Mouse (Mus musculus) kidney, postnatal 0 days (tissue): ENCODE data around the gene Fbf1. TPM values are rescaled to one million over a fixed set of nuclear protein-coding genes. Genes with fewer than 3 reads are reported as not detected.
A peak's percentile ranks its signal among the peaks of the same experiment; 100 is the strongest.
"Not testable (repeated sequence)": the region's sequence is repeated elsewhere in the genome, so short reads cannot be mapped to it uniquely, and the experiment has no call there.

Source experiments
- ATAC-seq: fragments of 200-750 bp; cut with Nextera tagmentation; replicated peaks from 2 replicates; pipeline ENCODE4 v1.8.0; 2017; ENCODE audit warnings: low read depth, moderate number of reproducible peaks, moderate TSS enrichment, moderate library complexity; ENCODE audit not compliant: low FRiP score
- DNase-seq: peaks from one replicate; pipeline ENCODE4 v3.0.0-alpha.2; 2016; ENCODE audit warnings: low spot score
- H3K27ac ChIP-seq: fragments of 300-500 bp; sonication (generic); 2 replicates; pipeline ENCODE4 v1.5.1; 2014; ENCODE audit warnings: mild to moderate bottlenecking
- H3K27me3 ChIP-seq: fragments of 300-500 bp; sonication (generic); 2 replicates; pipeline ENCODE4 v1.6.1; 2014; ENCODE audit warnings: low read length, mixed read lengths; ENCODE audit not compliant: insufficient read depth
- H3K36me3 ChIP-seq: fragments of 300-500 bp; sonication (generic); 2 replicates; pipeline ENCODE4 v1.6.1; 2014; ENCODE audit warnings: low read length, mixed read lengths; ENCODE audit not compliant: insufficient read depth
- H3K4me1 ChIP-seq: fragments of 300-500 bp; sonication (generic); replicated peaks from 2 replicates; pipeline ENCODE4 v1.6.1; 2014; ENCODE audit warnings: antibody characterized with exemption, low read length, mixed read lengths; ENCODE audit not compliant: insufficient read depth
- H3K4me2 ChIP-seq: fragments of 300-500 bp; sonication (generic); 2 replicates; pipeline ENCODE4 v1.6.1; 2014; ENCODE audit warnings: mild to moderate bottlenecking, low read length, moderate library complexity, mixed read lengths
- H3K4me3 ChIP-seq: fragments of 300-500 bp; sonication (generic); replicated peaks from 2 replicates; pipeline ENCODE4 v1.5.1; 2014; ENCODE audit warnings: low read depth, low read length
- H3K9ac ChIP-seq: fragments of 300-500 bp; sonication (generic); 2 replicates; pipeline ENCODE4 v1.6.1; 2014; ENCODE audit warnings: low read depth, low read length
- H3K9me3 ChIP-seq: fragments of 300-500 bp; sonication (generic); replicated peaks from 2 replicates; pipeline ENCODE4 v1.6.1; 2016; ENCODE audit warnings: low read length, inconsistent platforms, mixed read lengths
- CTCF ChIP-seq: IDR thresholded peaks from 2 replicates; pipeline ENCODE4 v1.5.1; 2016; ENCODE audit warnings: antibody characterized with exemption, low read depth, mild to moderate bottlenecking, moderate library complexity
- WGBS: fragments of 180-500 bp; shearing (Covaris S2); extraction: QIAGEN DNeasy Blood & Tissue Kit; methylation state at CpG from one replicate; pipeline ENCODE4 v1.1.7; 2014; 5-methylcytosine and 5-hydroxymethylcytosine counted together
- polyA plus RNA-seq: library from polyadenylated mRNA; unstranded; fragments of >200 nt; fragmentation: Nextera tagmentation; extraction: Ambion mirVana; gene quantifications from 2 replicates; pipeline ENCODE4 v1.2.1, GENCODE M21; 2015

The Fbf1 gene
- polyA plus RNA-seq, 1 experiment from 2014 or later = 16.8 TPM

DNA sequence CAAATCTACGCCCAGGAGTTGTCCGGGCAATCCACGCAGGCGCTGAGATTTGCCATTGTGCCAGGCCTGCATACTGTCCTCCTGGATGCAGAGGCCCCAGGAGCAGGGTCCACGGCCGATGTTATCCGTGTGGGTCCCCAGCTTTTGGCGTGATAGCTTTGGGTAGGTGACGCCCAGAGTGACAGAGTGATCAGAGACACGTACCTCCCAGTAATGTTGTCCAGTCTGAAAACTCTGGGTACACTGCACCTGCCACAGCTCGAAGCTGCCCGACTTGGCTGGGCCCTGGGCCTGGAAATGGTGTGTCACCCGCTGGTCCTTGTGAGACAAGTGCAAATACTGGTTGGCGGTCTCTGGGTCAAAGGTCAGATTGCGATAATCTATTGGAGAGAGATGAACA lies 41.7 kb downstream of the Fbf1 start:
- Histone ChIP-seq H3K27me3 (no peaks in the 10 kb centered on the region), H3K4me1 (peaks cover 11% of the 10 kb centered on the region), H3K9ac (no peak overlapping the region), H3K4me3 (no peak overlapping the region), H3K9me3 (no peaks in the 10 kb centered on the region), H3K27ac (no peak overlapping the region), H3K4me2 (no peak overlapping the region), H3K36me3 (peaks cover 9% of the 10 kb centered on the region; the same call in 1 of the 2 replicates)
- DNase-seq = no peak
- 94% methylated on average over 15 of the region's 15 CpGs for WGBS
- no peak for TF ChIP-seq CTCF
- ATAC-seq = no peak

- H3K36me3 ChIP-seq, H3K27ac ChIP-seq, H3K4me1 ChIP-seq, H3K27me3 ChIP-seq, H3K4me2 ChIP-seq, DNase-seq, H3K4me3 ChIP-seq, H3K9ac ChIP-seq, H3K9me3 ChIP-seq, ATAC-seq: not testable (repeated sequence)
- WGBS = 97% methylated on average over 8 of the region's 8 CpGs
Observed at GRCm38 (mm10) chr11:116121731-116122245, 46.2 kb downstream of the Fbf1 start.

- Histone ChIP-seq H3K4me2 (no peak overlapping the region), H3K4me1 (no peaks in the 10 kb centered on the region), H3K36me3 (no peaks in the 10 kb centered on the region; the same call in 1 of the 2 replicates), H3K27ac (no peak overlapping the region), H3K9me3 (no peaks in the 10 kb centered on the region), H3K4me3 (no peak overlapping the region), H3K27me3 (no peaks in the 10 kb centered on the region), H3K9ac (no peak overlapping the region)
- peak; percentile 41; the same call in 1 of the 2 replicates for TF ChIP-seq CTCF
- ATAC-seq (no peak), DNase-seq (no peak)
Observed at GRCm38 (mm10) chr11:116117819-116118218, 50.1 kb downstream of the Fbf1 start.

GRCm38 (mm10) chr11:116117241-116117640 lies 50.7 kb downstream of the Fbf1 start:
- ATAC-seq = no peak
- WGBS = 55% methylated on average over 12 of the region's 12 CpGs
- no peak for DNase-seq

GRCm38 (mm10) chr11:116111611-116112203 lies 56.3 kb downstream of the Fbf1 start:
- no peak overlapping the region for H3K4me2 ChIP-seq
- no peak overlapping the region for H3K9ac ChIP-seq
- no peak for TF ChIP-seq CTCF
- H3K4me3 ChIP-seq = no peak overlapping the region
- peaks cover 20% of the 10 kb centered on the region; the same call in 1 of the 2 replicates for H3K4me1 ChIP-seq
- no peaks in the 10 kb centered on the region for H3K27me3 ChIP-seq
- ATAC-seq = no peak
- 89% methylated on average over 19 of the region's 19 CpGs for WGBS
- H3K9me3 ChIP-seq = no peaks in the 10 kb centered on the region
- H3K27ac ChIP-seq = no peak overlapping the region
- no peaks in the 10 kb centered on the region for H3K36me3 ChIP-seq
- DNase-seq = no peak

More at GRCm38 (mm10) chr11:116117241-116117640, 50.7 kb downstream of the Fbf1 start:
- H3K27me3 ChIP-seq = no peaks in the 10 kb centered on the region
- H3K27ac ChIP-seq = no peak overlapping the region
- no peak overlapping the region for H3K9ac ChIP-seq
- no peak overlapping the region for H3K4me2 ChIP-seq
- H3K4me3 ChIP-seq = no peak overlapping the region
- no peak for TF ChIP-seq CTCF
- H3K9me3 ChIP-seq = no peaks in the 10 kb centered on the region
- H3K36me3 ChIP-seq = no peaks in the 10 kb centered on the region
- H3K4me1 ChIP-seq = no peaks in the 10 kb centered on the region

DNA sequence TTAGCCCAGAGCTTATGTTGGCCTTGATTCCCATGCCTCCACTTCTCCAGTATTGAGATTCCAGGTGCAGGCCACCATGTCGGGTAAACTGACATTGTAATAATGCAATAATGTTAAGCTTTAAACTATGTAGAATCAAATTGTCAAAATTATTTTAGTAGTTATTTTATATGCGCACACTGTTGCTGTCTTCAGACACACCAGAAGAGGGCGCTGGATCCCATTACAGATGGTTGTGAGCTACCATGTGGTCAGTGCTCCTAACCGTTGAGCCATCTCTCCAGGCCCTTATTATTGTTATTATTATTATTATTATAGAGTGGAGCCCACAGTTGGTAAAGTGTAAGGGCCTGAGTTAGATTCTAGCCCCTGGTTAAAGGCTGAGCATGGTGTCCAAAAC lies 56.9 kb downstream of the Fbf1 start:
- no peak for ATAC-seq
- peak; percentile 43 for TF ChIP-seq CTCF
- Histone ChIP-seq H3K4me3 (no peak overlapping the region), H3K4me1 (peaks cover 26% of the 10 kb centered on the region; the same call in 1 of the 2 replicates), H3K4me2 (no peak overlapping the region), H3K27ac (no peak overlapping the region), H3K27me3 (no peaks in the 10 kb centered on the region), H3K9me3 (no peaks in the 10 kb centered on the region), H3K9ac (no peak overlapping the region), H3K36me3 (no peaks in the 10 kb centered on the region)
- WGBS = 83% methylated on average over 4 of the region's 4 CpGs
- DNase-seq = no peak
